Mouse (Mus musculus) stomach, embryonic 16.5 days (tissue): ENCODE measurements around the gene Dab2ip. TPM values are rescaled to one million over a fixed set of nuclear protein-coding genes. Genes with fewer than 3 reads are reported as not detected.

ENCODE experiments used
- ATAC-seq: fragments of 200-750 bp; cut with Nextera tagmentation; 2 replicates; pipeline ENCODE4 v1.8.0; 2017; ENCODE audit warnings: moderate number of reproducible peaks, moderate TSS enrichment; ENCODE audit not compliant: insufficient read depth, low FRiP score
- H3K27ac ChIP-seq: fragments of 300-500 bp; sonication (generic); 2 replicates; pipeline ENCODE4 v1.5.1; 2014; ENCODE audit warnings: low read length
- H3K27me3 ChIP-seq: fragments of 300-500 bp; sonication (generic); 2 replicates; pipeline ENCODE4 v1.6.1; 2014; ENCODE audit warnings: low read length, control low read depth, mixed read lengths; ENCODE audit not compliant: control insufficient read depth, insufficient read depth
- H3K36me3 ChIP-seq: fragments of 300-500 bp; sonication (generic); 2 replicates; pipeline ENCODE4 v1.6.1; 2014; ENCODE audit warnings: low read length; ENCODE audit not compliant: control insufficient read depth, insufficient read depth
- H3K4me1 ChIP-seq: fragments of 300-500 bp; sonication (generic); 2 replicates; pipeline ENCODE4 v1.6.1; 2014; ENCODE audit warnings: low read length, control low read depth, mixed read lengths; ENCODE audit not compliant: control insufficient read depth, insufficient read depth
- H3K4me2 ChIP-seq: fragments of 300-500 bp; sonication (generic); 2 replicates; pipeline ENCODE4 v1.6.1; 2014; ENCODE audit warnings: low read depth, low read length, mixed read lengths
- H3K4me3 ChIP-seq: fragments of 300-500 bp; sonication (generic); replicated peaks from 2 replicates; pipeline ENCODE4 v1.5.1; 2014; ENCODE audit warnings: mild to moderate bottlenecking, low read length
- H3K9ac ChIP-seq: fragments of 300-500 bp; sonication (generic); 2 replicates; pipeline ENCODE4 v1.6.1; 2014; ENCODE audit warnings: low read length
- H3K9me3 ChIP-seq: fragments of 300-500 bp; sonication (generic); replicated peaks from 2 replicates; pipeline ENCODE4 v1.6.1; 2016; ENCODE audit warnings: low read length, control low read depth; ENCODE audit not compliant: control insufficient read depth
- WGBS: fragments of 180-500 bp; shearing (Covaris S2); extraction: QIAGEN DNeasy Blood & Tissue Kit; methylation state at CpG from one replicate; pipeline ENCODE4 v1.1.7; 2014; 5-methylcytosine and 5-hydroxymethylcytosine counted together
- polyA plus RNA-seq: library from polyadenylated mRNA; unstranded; fragments of >200 nt; fragmentation: Nextera tagmentation; extraction: Ambion mirVana; gene quantifications from 2 replicates; pipeline ENCODE4 v1.2.1, GENCODE M21; 2015

Gene Dab2ip
- polyA plus RNA-seq, 1 experiment from 2014 or later: 31.2 TPM

DNA sequence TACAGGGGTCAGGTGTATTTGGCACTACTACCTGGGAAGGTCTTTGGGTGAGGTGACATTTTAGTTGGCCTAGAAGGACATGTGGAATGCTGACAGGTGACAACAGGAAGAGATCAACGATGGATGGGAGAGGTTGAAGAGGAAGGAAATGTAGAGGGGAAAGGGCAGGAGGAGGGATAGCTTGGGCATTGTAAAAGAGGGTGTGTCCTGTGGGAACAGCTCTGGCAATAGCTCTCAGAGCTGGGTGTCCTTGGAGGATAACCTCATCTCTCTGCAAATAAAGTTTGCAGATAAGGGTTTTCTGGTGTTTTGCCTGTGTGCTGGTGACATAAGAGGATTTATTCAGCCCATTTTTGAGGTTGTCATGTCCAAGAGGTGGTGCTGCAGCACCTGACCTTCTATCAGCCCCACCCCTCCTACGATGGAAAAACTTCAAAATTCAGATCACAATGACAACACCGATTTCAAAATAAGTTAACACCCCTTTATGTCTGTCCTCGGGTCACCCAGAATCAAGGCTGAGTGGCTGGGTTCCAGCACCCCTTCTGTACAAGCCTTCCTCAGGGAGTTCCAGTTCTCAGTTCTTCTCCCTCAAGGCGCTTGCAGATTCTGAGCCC lies 101.6 kb downstream of the Dab2ip start:
- H3K4me2 ChIP-seq: no peak overlapping the region
- H3K36me3 ChIP-seq: no peaks in the 10 kb centered on the region
- peaks cover 23% of the 10 kb centered on the region for H3K4me1 ChIP-seq
- H3K9ac ChIP-seq: no peak overlapping the region
- H3K4me3 ChIP-seq: no peak overlapping the region
- no peak overlapping the region for H3K27ac ChIP-seq
- H3K27me3 ChIP-seq: no peaks in the 10 kb centered on the region
- no peak for ATAC-seq
- WGBS: 70% methylated on average over 5 of the region's 5 CpGs
- no peaks in the 10 kb centered on the region for H3K9me3 ChIP-seq

DNA sequence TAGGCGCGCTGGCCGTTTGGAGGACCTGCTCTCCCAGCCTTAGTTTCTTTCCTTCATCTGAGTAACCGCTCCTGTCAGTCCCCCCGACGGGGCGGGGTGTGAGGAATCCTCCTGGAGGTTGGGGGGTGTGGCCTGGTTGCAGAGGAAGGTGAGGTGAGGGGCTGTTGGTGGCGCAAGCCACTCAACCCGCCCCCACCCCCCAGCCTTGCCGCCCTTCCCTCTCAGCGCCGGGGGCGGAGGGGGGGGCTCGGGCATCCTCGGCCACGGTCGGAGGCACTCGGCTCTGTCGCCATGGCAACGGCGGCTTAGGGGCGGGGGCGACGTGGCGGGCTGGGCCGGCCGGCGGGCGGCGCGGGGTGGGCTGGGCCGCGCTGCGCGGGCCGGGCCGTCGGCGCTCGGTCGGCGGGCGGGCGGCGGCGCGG lies 102.9 kb downstream of the Dab2ip start:
- under 1% methylated on average over 36 of the region's 47 CpGs for WGBS
- H3K4me2 ChIP-seq: peak overlapping the region; percentile 89
- peak overlapping the region; percentile 86; the same call in 1 of the 2 replicates for H3K27ac ChIP-seq
- H3K27me3 ChIP-seq: no peaks in the 10 kb centered on the region
- H3K36me3 ChIP-seq: no peaks in the 10 kb centered on the region
- ATAC-seq: peak; percentile 68; the same call in 1 of the 2 replicates
- H3K9ac ChIP-seq: peak overlapping the region; percentile 91
- H3K4me3 ChIP-seq: peak overlapping the region; percentile 81
- H3K9me3 ChIP-seq: no peaks in the 10 kb centered on the region
- H3K4me1 ChIP-seq: peaks cover 26% of the 10 kb centered on the region

DNA sequence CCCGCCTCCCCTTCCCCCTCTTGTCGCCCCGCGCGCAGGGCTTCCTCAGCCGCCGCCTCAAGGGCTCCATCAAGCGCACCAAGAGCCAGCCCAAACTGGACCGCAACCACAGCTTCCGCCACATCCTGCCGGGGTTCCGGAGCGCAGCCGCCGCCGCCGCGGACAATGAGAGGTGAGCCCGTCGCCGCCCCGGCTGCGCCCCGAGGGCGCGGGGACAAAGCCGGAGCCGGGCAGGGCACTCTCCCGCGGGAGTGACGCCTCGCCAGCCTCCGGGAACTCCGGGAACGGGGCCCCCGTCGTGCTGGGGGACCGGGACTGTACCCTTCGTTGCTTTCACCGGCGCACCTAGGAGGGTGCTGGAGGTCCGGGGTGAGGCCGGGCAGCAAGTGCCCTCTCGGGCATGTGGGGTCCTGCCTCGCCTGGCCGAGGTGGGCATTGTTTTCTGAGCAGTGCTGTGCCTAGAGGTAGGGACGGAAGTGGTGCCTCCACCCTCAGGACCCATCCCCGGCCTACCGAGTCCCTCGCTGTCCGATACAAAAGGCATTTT lies 103.5 kb downstream of the Dab2ip start:
- peak; percentile 41 for ATAC-seq
- no peaks in the 10 kb centered on the region for H3K27me3 ChIP-seq
- H3K27ac ChIP-seq: peak overlapping the region; percentile 86
- H3K9me3 ChIP-seq: no peaks in the 10 kb centered on the region
- H3K4me3 ChIP-seq: peak overlapping the region; percentile 81
- H3K9ac ChIP-seq: peak overlapping the region; percentile 91
- under 1% methylated on average over 49 of the region's 51 CpGs for WGBS
- H3K4me2 ChIP-seq: peak overlapping the region; percentile 89
- peaks cover 26% of the 10 kb centered on the region for H3K4me1 ChIP-seq
- H3K36me3 ChIP-seq: no peaks in the 10 kb centered on the region

DNA sequence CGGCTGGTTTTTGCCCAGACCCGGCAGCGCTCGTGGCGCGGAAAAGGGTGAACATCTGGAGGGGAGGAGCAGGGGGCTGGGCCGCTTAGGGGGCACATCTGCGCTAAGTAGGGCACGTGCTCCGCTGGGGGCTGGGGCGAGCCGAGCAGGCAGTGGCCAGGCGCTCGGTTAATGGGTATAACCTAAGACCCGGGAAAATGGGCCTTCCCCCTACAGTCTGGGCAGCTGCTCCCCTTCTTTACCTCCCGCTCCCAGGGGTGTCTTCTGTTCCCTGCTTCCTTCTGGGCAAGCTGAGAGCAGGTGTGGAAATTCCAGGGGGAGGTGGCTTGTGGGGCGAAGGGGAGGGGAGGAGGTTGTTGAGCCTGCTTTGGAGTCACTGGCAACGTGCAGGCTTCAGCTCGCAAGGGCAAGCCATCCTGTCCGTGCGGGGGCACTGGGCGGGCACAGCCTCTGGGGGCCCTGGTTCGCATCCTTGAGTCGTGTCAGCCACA lies 104.0 kb downstream of the Dab2ip start:
- WGBS: 4% methylated on average over 24 of the region's 24 CpGs
- H3K36me3 ChIP-seq: no peaks in the 10 kb centered on the region
- peak overlapping the region; percentile 81 for H3K4me3 ChIP-seq
- H3K4me2 ChIP-seq: peak overlapping the region; percentile 89
- H3K27me3 ChIP-seq: no peaks in the 10 kb centered on the region
- H3K27ac ChIP-seq: peak overlapping the region; percentile 86
- peak overlapping the region; percentile 91 for H3K9ac ChIP-seq
- H3K9me3 ChIP-seq: no peaks in the 10 kb centered on the region
- H3K4me1 ChIP-seq: peaks cover 26% of the 10 kb centered on the region
- ATAC-seq: peak; percentile 35

DNA sequence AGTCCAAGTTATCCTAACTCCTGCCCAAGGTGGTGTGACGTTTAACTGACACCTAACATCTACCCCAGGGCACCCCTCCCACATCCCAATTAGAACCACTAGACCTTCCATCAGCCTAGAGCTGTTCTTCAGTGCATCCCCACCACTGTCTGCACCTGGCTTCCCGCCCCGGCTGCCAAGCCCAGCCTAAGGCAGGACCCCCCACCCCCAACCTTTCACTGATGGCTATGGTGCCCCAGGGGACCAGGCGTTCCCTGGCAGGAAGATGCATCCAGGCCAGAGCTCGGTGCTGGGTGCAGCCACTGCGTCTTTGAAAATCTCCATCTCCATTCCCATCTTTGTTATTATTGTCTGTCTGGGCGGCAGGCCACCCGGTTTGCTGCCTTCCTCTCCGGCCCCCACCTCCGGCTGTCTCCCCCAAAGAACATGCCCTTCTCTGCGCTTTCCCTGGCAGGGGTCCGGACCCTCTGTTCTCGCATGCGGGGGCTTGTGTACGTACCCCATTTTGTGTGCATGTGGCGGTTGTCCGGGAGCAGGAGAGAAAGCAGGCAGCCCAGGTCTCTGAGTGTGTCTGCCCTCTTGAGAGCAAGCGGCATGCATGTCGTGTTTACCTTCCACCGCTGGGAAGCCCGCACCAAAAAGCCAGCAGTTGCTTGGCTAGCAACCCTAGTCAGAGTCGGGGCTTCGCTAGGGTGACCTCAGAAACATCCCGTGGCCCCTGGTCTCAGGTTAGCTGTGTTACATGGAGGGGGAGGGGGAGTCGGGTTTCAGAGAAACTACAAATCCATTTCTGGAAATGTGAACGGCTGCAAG lies 104.9 kb downstream of the Dab2ip start:
- H3K4me1 ChIP-seq: peaks cover 29% of the 10 kb centered on the region
- peak overlapping the region; percentile 89 for H3K4me2 ChIP-seq
- peak overlapping the region; percentile 86 for H3K27ac ChIP-seq
- no peaks in the 10 kb centered on the region for H3K9me3 ChIP-seq
- peak overlapping the region; percentile 81 for H3K4me3 ChIP-seq
- peak overlapping the region; percentile 91 for H3K9ac ChIP-seq
- H3K36me3 ChIP-seq: no peaks in the 10 kb centered on the region
- ATAC-seq: no peak
- 19% methylated on average over 26 of the region's 26 CpGs for WGBS
- H3K27me3 ChIP-seq: no peaks in the 10 kb centered on the region

DNA sequence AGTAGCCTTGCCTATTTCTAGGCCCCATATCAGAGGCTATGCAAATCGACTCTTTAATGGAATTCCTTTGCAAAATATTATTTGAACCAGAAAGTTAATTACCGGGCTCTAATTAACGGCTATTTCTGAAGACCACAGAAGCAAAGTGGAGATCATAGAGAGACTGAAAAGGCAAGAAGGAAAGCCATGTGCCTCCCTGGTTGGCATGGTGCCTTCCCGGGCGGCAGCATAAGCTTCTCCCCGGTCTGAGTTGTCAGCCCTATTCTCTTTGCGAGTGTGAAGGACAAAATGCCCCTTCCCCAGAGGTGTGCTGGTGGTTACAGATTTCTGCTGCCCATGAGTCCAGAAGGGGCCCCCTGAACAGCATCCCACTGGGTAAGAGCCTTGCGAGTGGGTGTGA lies 109.7 kb downstream of the Dab2ip start:
- Histone ChIP-seq H3K4me2 (no peak overlapping the region), H3K27me3 (no peaks in the 10 kb centered on the region), H3K36me3 (no peaks in the 10 kb centered on the region), H3K9me3 (no peaks in the 10 kb centered on the region), H3K4me1 (peaks cover 65% of the 10 kb centered on the region), H3K9ac (no peak overlapping the region), H3K27ac (no peak overlapping the region), H3K4me3 (no peak overlapping the region)
- WGBS: 87% methylated on average over 8 of the region's 8 CpGs
- ATAC-seq: no peak

DNA sequence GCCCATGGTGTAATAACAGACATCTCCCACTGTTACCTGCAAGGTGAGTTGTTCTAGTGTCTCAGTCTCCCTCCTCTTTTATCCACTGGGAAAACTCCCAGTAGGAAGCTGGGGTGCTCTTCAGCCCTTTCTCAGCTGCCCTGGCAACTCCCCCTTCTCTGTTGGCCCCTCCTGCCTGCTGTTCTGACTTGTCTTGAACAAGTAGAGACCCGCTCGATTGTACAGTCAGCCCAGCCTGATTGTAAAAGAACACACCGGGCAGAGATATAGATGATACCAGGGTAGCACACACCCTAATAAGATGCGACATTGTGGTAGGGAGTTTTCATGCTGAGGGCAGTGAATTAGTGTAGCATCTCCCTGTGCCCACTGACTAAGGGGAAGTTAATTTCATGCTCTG lies 111.2 kb downstream of the Dab2ip start:
- Histone ChIP-seq H3K36me3 (no peaks in the 10 kb centered on the region), H3K4me3 (no peak overlapping the region), H3K27ac (0 out of 2 replicates have a peak overlapping the region, but pooled peaks have one; percentile 25), H3K4me1 (peaks cover 63% of the 10 kb centered on the region), H3K4me2 (no peak overlapping the region), H3K9me3 (no peaks in the 10 kb centered on the region), H3K27me3 (no peaks in the 10 kb centered on the region), H3K9ac (no peak overlapping the region)
- no peak for ATAC-seq
- 54% methylated on average over 4 of the region's 4 CpGs for WGBS

DNA sequence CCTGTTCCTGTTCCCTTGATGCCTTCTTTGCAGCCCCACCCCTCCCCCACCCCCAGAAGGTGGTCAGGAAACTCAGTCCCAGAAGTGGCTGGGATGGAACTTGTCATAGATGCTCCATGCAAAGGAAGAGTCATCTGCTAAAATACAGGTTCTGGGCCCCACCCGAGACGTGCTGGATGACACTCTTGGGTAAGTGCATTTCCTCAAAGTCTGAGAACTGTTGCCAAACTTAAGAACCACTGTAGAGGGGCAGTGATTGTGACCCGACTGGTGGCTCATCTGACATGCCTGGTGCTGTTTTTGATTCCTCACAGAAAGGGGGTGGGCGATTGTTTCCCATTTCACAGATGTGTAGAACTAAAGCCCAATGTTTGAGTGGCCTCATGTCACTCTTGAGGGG lies 111.7 kb downstream of the Dab2ip start:
- no peaks in the 10 kb centered on the region for H3K27me3 ChIP-seq
- H3K4me1 ChIP-seq: peaks cover 68% of the 10 kb centered on the region
- no peaks in the 10 kb centered on the region for H3K9me3 ChIP-seq
- H3K4me2 ChIP-seq: no peak overlapping the region
- no peak for ATAC-seq
- H3K9ac ChIP-seq: peak overlapping the region; percentile 3; the same call in 1 of the 2 replicates
- H3K36me3 ChIP-seq: no peaks in the 10 kb centered on the region
- H3K4me3 ChIP-seq: no peak overlapping the region
- 0 out of 2 replicates have a peak overlapping the region, but pooled peaks have one; percentile 66 for H3K27ac ChIP-seq
- WGBS: 69% methylated on average over 4 of the region's 4 CpGs

DNA sequence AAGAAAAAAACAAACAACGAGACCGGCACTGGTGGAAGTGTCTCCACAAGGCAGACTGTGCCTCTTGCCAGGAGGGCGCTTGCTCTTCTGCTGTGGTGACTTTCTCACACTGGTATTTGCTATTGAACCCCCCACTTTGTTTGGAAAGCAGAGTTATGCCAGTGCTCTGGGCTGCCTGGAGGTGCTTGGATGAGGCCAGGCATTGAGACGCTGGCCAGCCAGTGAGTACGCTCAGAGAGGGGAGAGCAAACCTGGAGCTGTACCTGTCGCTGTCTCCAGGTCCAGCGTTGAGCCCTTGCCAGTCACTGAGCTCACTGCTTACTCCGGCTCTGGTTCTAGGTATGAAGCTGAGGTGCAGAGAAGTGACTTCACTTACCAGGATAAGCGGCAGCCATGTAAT lies 112.2 kb downstream of the Dab2ip start:
- Histone ChIP-seq H3K27me3 (no peaks in the 10 kb centered on the region), H3K9me3 (no peaks in the 10 kb centered on the region), H3K36me3 (no peaks in the 10 kb centered on the region), H3K4me3 (no peak overlapping the region), H3K4me1 (peaks cover 74% of the 10 kb centered on the region), H3K9ac (peak overlapping the region; percentile 3; the same call in 1 of the 2 replicates), H3K27ac (peak overlapping the region; percentile 66; the same call in 1 of the 2 replicates), H3K4me2 (no peak overlapping the region)
- 79% methylated on average over 9 of the region's 9 CpGs for WGBS
- ATAC-seq: no peak
